Mouse (Mus musculus) ES-E14 (cell line): ENCODE results near the gene Pitpnm3. TPM values are rescaled to one million over a fixed set of nuclear protein-coding genes. Genes with fewer than 3 reads are reported as not detected.
A peak's percentile ranks its signal among the peaks of the same experiment; 100 is the strongest.

Experiments
- DNase-seq: peaks from one replicate; pipeline ENCODE4 v3.0.0-alpha.2; 2013; ENCODE audit warnings: low read depth, low spot score
- H3K27ac ChIP-seq: 2 replicates; pipeline ENCODE4 v1.5.1; 2012; ENCODE audit warnings: low read depth, mild to moderate bottlenecking, low read length, moderate library complexity, mixed read lengths; ENCODE audit not compliant: poor library complexity, insufficient read depth, severe bottlenecking
- H3K36me3 ChIP-seq: 2 replicates; pipeline ENCODE4 v1.6.1; 2012; ENCODE audit warnings: mild to moderate bottlenecking, low read length, moderate library complexity, mixed read lengths; ENCODE audit not compliant: control insufficient read depth, poor library complexity, insufficient read depth, severe bottlenecking
- H3K4me1 ChIP-seq, 2 experiments: fragments of 150-350 bp in 1 of 2; sonication (generic) in 1 of 2; 2 replicates each; pipeline ENCODE4 v1.6.1; 2012; ENCODE audit warnings: low read length in 2 of 2, mild to moderate bottlenecking in 1 of 2, mixed read lengths in 1 of 2; ENCODE audit not compliant: control insufficient read depth in 2 of 2, insufficient read depth in 2 of 2, poor library complexity in 1 of 2
- H3K4me3 ChIP-seq, 2 experiments: fragments of 150-350 bp in 1 of 2; sonication (generic) in 1 of 2; 2 replicates each; pipeline ENCODE4 v1.5.1; 2012; ENCODE audit warnings: low read length in 2 of 2, low read depth in 1 of 2, mild to moderate bottlenecking in 1 of 2, mixed read lengths in 1 of 2; ENCODE audit not compliant: insufficient read depth in 1 of 2, poor library complexity in 1 of 2, severe bottlenecking in 1 of 2
- H3K9ac ChIP-seq: 2 replicates; pipeline ENCODE4 v1.6.1; 2012; ENCODE audit warnings: low read depth, mild to moderate bottlenecking, low read length, mixed read lengths; ENCODE audit not compliant: poor library complexity, insufficient read depth, severe bottlenecking
- H3K9me3 ChIP-seq: fragments of 150-350 bp; sonication (generic); 2 replicates; pipeline ENCODE4 v1.6.1; 2012; ENCODE audit warnings: low read depth, mild to moderate bottlenecking, low read length; ENCODE audit not compliant: control insufficient read depth, insufficient read depth
- CHD2 ChIP-seq: IDR thresholded peaks from 2 replicates; pipeline ENCODE4 v1.6.1; 2014; ENCODE audit warnings: mild to moderate bottlenecking, low read depth, low read length, inconsistent platforms
- HCFC1 ChIP-seq: IDR thresholded peaks from 2 replicates; pipeline ENCODE4 v1.6.1; 2012; ENCODE audit warnings: low read length, inconsistent platforms, borderline replicate concordance; ENCODE audit not compliant: insufficient read depth
- MAFK ChIP-seq: IDR thresholded peaks from 2 replicates; pipeline ENCODE4 v1.6.1; 2014; ENCODE audit warnings: mild to moderate bottlenecking, low read depth, low read length, inconsistent platforms; ENCODE audit not compliant: insufficient read depth
- ZC3H11A ChIP-seq: IDR thresholded peaks from 2 replicates; pipeline ENCODE4 v1.6.1; 2012; ENCODE audit warnings: low read depth, mild to moderate bottlenecking, inconsistent platforms, low read length, borderline replicate concordance
- ZNF384 ChIP-seq: IDR thresholded peaks from 2 replicates; pipeline ENCODE4 v1.6.1; 2012; ENCODE audit warnings: low read depth, low read length, inconsistent platforms
- in situ Hi-C, 2 experiments: fragments of 600-800 bp; cut with MboI; formaldehyde crosslinking; loops; one replicate each; pipeline ENCODE4 v1.15.1; 2025; ENCODE audit warnings: low sequenced_read_pairs in 2 of 2, inconsistent platforms in 1 of 2; ENCODE audit not compliant: unreplicated experiment in 2 of 2
- total RNA-seq: library from RNA; depleted of rRNA; stranded (reverse); fragments of 300-350 nt; gene quantifications from 2 replicates; pipeline ENCODE4 v1.2.3, GENCODE M21; 2012

Gene Pitpnm3
- total RNA-seq, 1 experiment: 0.36 TPM

DNA sequence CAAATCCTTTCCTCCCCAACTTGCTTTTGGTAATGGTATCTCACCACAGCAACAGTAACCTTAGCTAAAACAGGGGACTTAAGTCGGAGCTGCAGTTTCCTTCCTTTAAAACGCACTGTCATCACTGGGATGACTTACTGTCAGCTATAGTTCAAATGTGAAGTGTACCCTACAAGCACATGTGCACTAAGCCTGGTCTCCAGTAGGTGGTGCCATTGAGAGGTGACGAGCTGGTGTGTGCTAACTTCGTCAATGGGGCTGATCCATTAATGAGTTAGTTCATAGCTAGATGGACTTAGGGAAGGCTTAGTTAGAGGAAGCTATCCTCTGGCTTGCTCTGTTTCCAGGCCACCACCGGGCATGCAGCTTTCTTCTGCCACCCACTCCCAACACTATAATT is 82.9 kb downstream of the Pitpnm3 start:
- no peak overlapping the region for H3K4me3 ChIP-seq
- no peaks in the 10 kb centered on the region for H3K36me3 ChIP-seq
- no peak overlapping the region for H3K9ac ChIP-seq
- TF ChIP-seq ZNF384: no peak
- no peak for TF ChIP-seq MAFK
- no peak for TF ChIP-seq CHD2
- TF ChIP-seq HCFC1: no peak
- no peak for TF ChIP-seq ZC3H11A
- H3K27ac ChIP-seq: no peak overlapping the region
- peak; percentile 66 for DNase-seq
- H3K4me1 ChIP-seq: peaks cover 0 to 5% of the 10 kb centered on the region in 2 experiments; a peak in 1 of 4 replicates
- in situ Hi-C loops: no loop called here
- no peaks in the 10 kb centered on the region for H3K9me3 ChIP-seq

DNA sequence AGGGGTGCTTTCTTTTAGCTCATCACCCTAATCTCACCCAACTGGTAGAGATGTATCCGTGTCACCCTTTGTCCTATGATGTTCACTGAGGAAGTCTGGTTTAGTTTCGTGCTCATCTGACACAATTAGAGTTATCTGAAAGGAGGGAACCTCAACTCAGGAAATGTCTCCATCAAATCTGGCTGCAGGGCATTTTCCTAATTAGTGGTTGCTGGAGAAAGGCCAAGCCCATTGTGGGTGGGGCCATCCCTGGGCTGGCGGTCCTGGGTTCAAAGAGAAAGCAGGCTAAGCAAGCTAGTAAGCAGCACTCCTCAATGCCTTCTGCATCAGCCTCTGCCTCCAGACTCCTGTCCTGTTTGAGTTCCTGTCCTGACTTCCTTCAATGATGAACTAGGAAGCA is 83.4 kb downstream of the Pitpnm3 start:
- DNase-seq: no peak
- H3K4me3 ChIP-seq: no peak overlapping the region
- in situ Hi-C loops: no loop called here
- no peaks in the 10 kb centered on the region for H3K9me3 ChIP-seq
- peaks cover 0 to 5% of the 10 kb centered on the region in 2 experiments; a peak in 1 of 4 replicates for H3K4me1 ChIP-seq
- no peak for TF ChIP-seq HCFC1
- no peak for TF ChIP-seq ZC3H11A
- TF ChIP-seq MAFK: no peak
- TF ChIP-seq ZNF384: no peak
- no peak for TF ChIP-seq CHD2
- H3K36me3 ChIP-seq: no peaks in the 10 kb centered on the region
- no peak overlapping the region for H3K9ac ChIP-seq
- no peak overlapping the region for H3K27ac ChIP-seq

DNA sequence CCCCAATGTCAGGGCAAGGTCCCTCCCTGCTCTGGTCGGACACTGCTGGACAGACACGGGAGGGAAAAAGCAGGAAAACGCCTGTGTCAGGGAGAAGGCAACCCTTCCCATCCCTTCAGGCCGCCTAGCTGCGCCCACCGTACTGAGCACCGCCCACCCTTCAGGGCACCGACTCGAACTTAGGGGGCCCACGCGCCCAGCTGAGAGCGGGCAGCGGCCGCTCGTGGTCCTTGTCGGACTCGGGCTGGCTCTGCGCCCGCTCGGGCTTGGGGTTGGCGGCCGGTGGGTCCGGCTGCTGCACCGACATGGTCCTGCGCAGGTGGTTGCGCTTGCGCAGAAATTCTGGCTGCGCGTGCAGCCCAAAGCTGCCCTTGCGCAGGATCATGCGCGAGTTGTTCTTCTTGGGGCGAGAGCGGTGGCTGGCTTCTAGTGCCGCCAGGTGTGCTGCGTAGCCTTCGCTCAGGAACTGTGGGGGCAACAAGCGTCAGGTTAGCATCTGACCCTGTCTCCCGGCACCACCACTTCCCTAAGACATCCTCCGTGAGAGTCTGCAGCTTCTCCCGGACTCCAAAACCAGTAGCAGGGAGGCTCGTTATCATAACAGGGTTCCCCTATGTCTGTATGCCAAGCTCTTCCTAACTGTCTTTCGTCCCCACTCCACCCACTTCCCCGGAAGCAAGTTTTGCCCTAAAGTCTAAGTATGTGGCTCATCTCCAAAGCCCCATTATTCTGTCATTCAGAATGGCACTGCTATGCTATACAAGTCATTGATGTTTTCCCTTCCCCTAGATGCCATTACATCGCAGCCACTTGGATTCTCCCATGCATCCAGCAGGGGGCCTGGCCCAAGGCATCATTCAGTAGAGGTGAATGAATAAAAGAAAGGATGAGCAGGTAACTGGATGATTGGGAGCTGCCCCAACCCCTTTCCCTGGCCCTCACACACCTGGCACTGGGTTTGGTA is 84.4 kb downstream of the Pitpnm3 start:
- no peaks in the 10 kb centered on the region; the same call in 1 of the 2 replicates for H3K36me3 ChIP-seq
- H3K9ac ChIP-seq: peak overlapping the region; percentile 63
- H3K27ac ChIP-seq: no peak overlapping the region
- H3K4me1 ChIP-seq: peaks cover 0 to 5% of the 10 kb centered on the region in 2 experiments; a peak in 1 of 4 replicates
- H3K9me3 ChIP-seq: no peaks in the 10 kb centered on the region
- peak overlapping the region; percentile 66 to 70 for H3K4me3 ChIP-seq
- TF ChIP-seq HCFC1: no peak
- no peak for TF ChIP-seq CHD2
- TF ChIP-seq ZNF384: no peak
- no peak for TF ChIP-seq ZC3H11A
- TF ChIP-seq MAFK: no peak
- in situ Hi-C loops: no loop called here
- DNase-seq: peak; percentile 45

GRCm38 (mm10) chr11:72050168-72050894 is 85.2 kb downstream of the Pitpnm3 start:
- in situ Hi-C loops: no loop called here
- peak overlapping the region; percentile 66 to 70 for H3K4me3 ChIP-seq
- DNase-seq: no peak
- peaks cover 5% of the 10 kb centered on the region; the same call in 1 of the 2 replicates for H3K36me3 ChIP-seq
- peak overlapping the region; percentile 63 for H3K9ac ChIP-seq
- peaks cover 0 to 5% of the 10 kb centered on the region in 2 experiments; a peak in 1 of 4 replicates for H3K4me1 ChIP-seq
- no peak overlapping the region for H3K27ac ChIP-seq
- H3K9me3 ChIP-seq: no peaks in the 10 kb centered on the region
- TF ChIP-seq HCFC1 (no peak), CHD2 (no peak), ZC3H11A (no peak), ZNF384 (no peak), MAFK (no peak)
